Mouse (Mus musculus): Measurements from ENCODE around the gene Edf1. TPM values are rescaled to one million over a fixed set of nuclear protein-coding genes. Genes with fewer than 3 reads are reported as not detected.

The Edf1 gene
- total RNA-seq, 1 experiment: 179 TPM

GRCm38 (mm10) chr2:25608671-25609070, 51.0 kb downstream of the Edf1 start:
- H3K4me1 ChIP-seq (ENCODE audit: control insufficient read depth in 2 of 2, insufficient read depth in 2 of 2, low read length in 2 of 2, poor library complexity in 1 of 2): no peaks in the 10 kb centered on the region
- no peak overlapping the region for H3K27ac ChIP-seq (ENCODE audit: insufficient read depth, low read depth, low read length, poor library complexity, severe bottlenecking)
- no peaks in the 10 kb centered on the region for H3K36me3 ChIP-seq (ENCODE audit: control insufficient read depth, insufficient read depth, low read length, poor library complexity, severe bottlenecking)
- H3K4me3 ChIP-seq (ENCODE audit: insufficient read depth in 1 of 2, low read depth in 1 of 2, low read length in 2 of 2, poor library complexity in 1 of 2, severe bottlenecking in 1 of 2): peak overlapping the region in 1 of 2 experiments; percentile 80; a peak in 2 of 4 replicates
- H3K9ac ChIP-seq (ENCODE audit: insufficient read depth, low read depth, low read length, poor library complexity, severe bottlenecking): no peak overlapping the region
- in situ Hi-C loops (cut with MboI; ENCODE audit: low sequenced_read_pairs in 2 of 2, unreplicated experiment in 2 of 2): no loop called here
- no peak for DNase-seq (ENCODE audit: low read depth, low spot score)
- H3K9me3 ChIP-seq (ENCODE audit: control insufficient read depth, insufficient read depth, low read depth, low read length): no peaks in the 10 kb centered on the region
- TF ChIP-seq CHD2 (IDR thresholded peaks at IDR 0.05; ENCODE audit: low read depth, low read length) (no peak), MAFK (IDR thresholded peaks at IDR 0.05; ENCODE audit: insufficient read depth, low read depth, low read length) (no peak), HCFC1 (IDR thresholded peaks at IDR 0.05; ENCODE audit: borderline replicate concordance, insufficient read depth, low read length) (no peak), ZC3H11A (IDR thresholded peaks at IDR 0.05; ENCODE audit: borderline replicate concordance, low read depth, low read length) (no peak), ZNF384 (IDR thresholded peaks at IDR 0.05; ENCODE audit: low read depth, low read length) (no peak)

Other genes starting within 250 kb of the Edf1 start
- 2.5 and 8.3 TPM in 2 replicates for gene Grin1, start 238.7 kb upstream of the Edf1 start, total RNA-seq (2012; rRNA removed)
- gene Man1b1, start 225.5 kb upstream of the Edf1 start, total RNA-seq (2012; rRNA removed): 73.0 and 100 TPM in 2 replicates
- gene Dpp7, start 201.5 kb upstream of the Edf1 start, total RNA-seq (2012; rRNA removed): 60.2 and 141 TPM in 2 replicates
- gene Uap1l1, start 192.2 kb upstream of the Edf1 start, total RNA-seq (2012; rRNA removed): 18.7 and 22.0 TPM in 2 replicates
- 34.4 and 53.8 TPM in 2 replicates for gene Sapcd2, start 185.5 kb upstream of the Edf1 start, total RNA-seq (2012; rRNA removed)
- gene Entpd2, start 162.0 kb upstream of the Edf1 start, total RNA-seq (2012; rRNA removed): 0.76 and 2.4 TPM in 2 replicates
- gene Npdc1, start 158.5 kb upstream of the Edf1 start, total RNA-seq (2012; rRNA removed): 28.3 and 43.8 TPM in 2 replicates
- gene Fut7, start 134.6 kb upstream of the Edf1 start, total RNA-seq (2012; rRNA removed): 0.37 TPM in 1 of 2 replicates, not detected in the other
- 12.6 and 21.9 TPM in 2 replicates for gene Abca2, start 129.1 kb upstream of the Edf1 start, total RNA-seq (2012; rRNA removed)
- gene Clic3, start 101.0 kb upstream of the Edf1 start, total RNA-seq (2012; rRNA removed): 0.32 and 1.5 TPM in 2 replicates
- 4.8 and 7.2 TPM in 2 replicates for gene Paxx, start 96.8 kb upstream of the Edf1 start, total RNA-seq (2012; rRNA removed)
- gene Ptgds, start 87.8 kb upstream of the Edf1 start, total RNA-seq (2012; rRNA removed): 0.98 and 1.3 TPM in 2 replicates
- gene Lcn12, start 63.9 kb upstream of the Edf1 start, total RNA-seq (2012; rRNA removed): not detected in 2 replicates
- 24.5 and 33.3 TPM in 2 replicates for gene Fbxw5, start 57.1 kb upstream of the Edf1 start, total RNA-seq (2012; rRNA removed)
- 2.1 and 4.7 TPM in 2 replicates for gene C8g, start 56.1 kb upstream of the Edf1 start, total RNA-seq (2012; rRNA removed)
- gene Traf2, start 10.9 kb upstream of the Edf1 start, total RNA-seq (2012; rRNA removed): 7.9 and 9.1 TPM in 2 replicates
- 4.1 and 9.7 TPM in 2 replicates for gene Mamdc4, start 17.0 kb downstream of the Edf1 start, total RNA-seq (2012; rRNA removed)
- gene Phpt1, start 17.4 kb downstream of the Edf1 start, total RNA-seq (2012; rRNA removed): 29.9 and 39.4 TPM in 2 replicates
- 0.36 and 1.2 TPM in 2 replicates for gene Ajm1, start 23.9 kb downstream of the Edf1 start, total RNA-seq (2012; rRNA removed)
- 45.8 and 62.1 TPM in 2 replicates for gene Rabl6, start 50.7 kb downstream of the Edf1 start, total RNA-seq (2012; rRNA removed)
- gene Ccdc183, start 59.8 kb downstream of the Edf1 start, total RNA-seq (2012; rRNA removed): 0.04 TPM in 1 of 2 replicates, not detected in the other
- 6.7 and 10.9 TPM in 2 replicates for gene Tmem141, start 64.2 kb downstream of the Edf1 start, total RNA-seq (2012; rRNA removed)
- gene Fcna, start 70.2 kb downstream of the Edf1 start, total RNA-seq (2012; rRNA removed): not detected in 2 replicates
- not detected in 2 replicates for gene Lcn8, start 95.3 kb downstream of the Edf1 start, total RNA-seq (2012; rRNA removed)
- gene Lcn5, start 100.1 kb downstream of the Edf1 start, total RNA-seq (2012; rRNA removed): not detected in 2 replicates
- not detected in 2 replicates for gene Lcn6, start 118.9 kb downstream of the Edf1 start, total RNA-seq (2012; rRNA removed)
- not detected in 2 replicates for gene Lcn10, start 124.9 kb downstream of the Edf1 start, total RNA-seq (2012; rRNA removed)
- not detected in 2 replicates for gene Obp2a, start 142.2 kb downstream of the Edf1 start, total RNA-seq (2012; rRNA removed)
- 8.2 and 13.0 TPM in 2 replicates for gene Bmyc, start 148.9 kb downstream of the Edf1 start, total RNA-seq (2012; rRNA removed)
- gene Obp2b, start 179.2 kb downstream of the Edf1 start, total RNA-seq (2012; rRNA removed): not detected in 2 replicates
- not detected in 2 replicates for gene Lcn3, start 207.7 kb downstream of the Edf1 start, total RNA-seq (2012; rRNA removed)
- gene Lcn11, start 219.2 kb downstream of the Edf1 start, total RNA-seq (2012; rRNA removed): not detected in 2 replicates
- not detected in 2 replicates for gene Gm13539, start 224.4 kb downstream of the Edf1 start, total RNA-seq (2012; rRNA removed)